Mouse (Mus musculus): Measurements from ENCODE around the gene Ric8a.

- no peak for TF ChIP-seq CTCF (IDR thresholded peaks at IDR 0.05; ENCODE audit: borderline replicate concordance, insufficient read depth, low read depth, low read length)
- no peak for TF ChIP-seq POLR2A (IDR thresholded peaks at IDR 0.05; ENCODE audit: borderline replicate concordance, insufficient read depth, low read length)
Observed at GRCm38 (mm10) chr7:140848591-140848990, 8.2 kb upstream of the Ric8a start.
